Mouse (Mus musculus) myocyte (in vitro differentiated cells): Measurements from ENCODE around the gene Akr1b8. TPM values are rescaled to one million over a fixed set of nuclear protein-coding genes. Genes with fewer than 3 reads are reported as not detected.
A peak's percentile ranks its signal among the peaks of the same experiment; 100 is the strongest.

ENCODE experiments used
- H3K27me3 ChIP-seq: one replicate; pipeline ENCODE4 v1.6.1; 2011; ENCODE audit not compliant: control insufficient read depth, insufficient read depth, insufficient read length
- H3K36me3 ChIP-seq: one replicate; pipeline ENCODE4 v1.6.1; 2011; ENCODE audit not compliant: control insufficient read depth, insufficient read depth
- H3K4me2 ChIP-seq: one replicate; pipeline ENCODE4 v1.6.1; 2011; ENCODE audit warnings: low read depth, control low read depth
- H3K4me3 ChIP-seq: one replicate; pipeline ENCODE4 v1.5.1; 2011; ENCODE audit warnings: mild to moderate bottlenecking, control low read depth, moderate library complexity
- H3K79me2 ChIP-seq: one replicate; pipeline ENCODE4 v1.6.1; 2011; ENCODE audit not compliant: control insufficient read depth, insufficient read depth
- H3ac ChIP-seq: one replicate; pipeline ENCODE4 v1.6.1; 2011; ENCODE audit not compliant: control insufficient read depth, insufficient read length
- CEBPB ChIP-seq: IDR thresholded peaks from 2 replicates; pipeline ENCODE4 v1.6.1; 2011; ENCODE audit warnings: mild to moderate bottlenecking, moderate library complexity; ENCODE audit not compliant: poor library complexity, insufficient read depth, severe bottlenecking
- E2F4 ChIP-seq: IDR thresholded peaks from one replicate; pipeline ENCODE4 v1.6.1; 2011; ENCODE audit warnings: mild to moderate bottlenecking, control low read depth, moderate library complexity; ENCODE audit not compliant: insufficient read depth
- MAX ChIP-seq: IDR thresholded peaks from one replicate; pipeline ENCODE4 v1.6.1; 2011; ENCODE audit warnings: low read depth, mild to moderate bottlenecking, control low read depth
- MYOD1 ChIP-seq, 3 experiments: IDR thresholded peaks; one replicate each; pipeline ENCODE4 v1.6.1; 2011; ENCODE audit warnings: control low read depth in 2 of 3, low read depth in 2 of 3, mild to moderate bottlenecking in 2 of 3, moderate library complexity in 1 of 3; ENCODE audit not compliant: insufficient read length in 2 of 3, control insufficient read depth in 1 of 3
- MYOG ChIP-seq, 3 experiments: IDR thresholded peaks; one replicate each; pipeline ENCODE4 v1.6.1; 2011; ENCODE audit warnings: control low read depth in 2 of 3, low read depth in 2 of 3, mild to moderate bottlenecking in 2 of 3; ENCODE audit not compliant: insufficient read length in 2 of 3, control insufficient read depth in 1 of 3, insufficient read depth in 1 of 3
- POLR2A ChIP-seq: IDR thresholded peaks from one replicate; pipeline ENCODE4 v1.6.1; 2011; ENCODE audit warnings: low read depth, mild to moderate bottlenecking, control low read depth, moderate library complexity; ENCODE audit not compliant: insufficient read length
- POLR2AphosphoS2 ChIP-seq: IDR thresholded peaks from one replicate; pipeline ENCODE4 v1.6.1; 2011; ENCODE audit warnings: low read depth, control low read depth; ENCODE audit not compliant: insufficient read length
- REST ChIP-seq: IDR thresholded peaks from one replicate; pipeline ENCODE4 v1.6.1; 2011; ENCODE audit warnings: mild to moderate bottlenecking, control low read depth, moderate library complexity; ENCODE audit not compliant: insufficient read depth, insufficient read length
- SRF ChIP-seq: IDR thresholded peaks from one replicate; pipeline ENCODE4 v1.6.1; 2011; ENCODE audit warnings: low read depth; ENCODE audit not compliant: control insufficient read depth, insufficient read length
- TCF12 ChIP-seq: IDR thresholded peaks from one replicate; pipeline ENCODE4 v1.6.1; 2011; ENCODE audit warnings: mild to moderate bottlenecking, control low read depth; ENCODE audit not compliant: poor library complexity, insufficient read depth, severe bottlenecking
- TCF3 ChIP-seq: IDR thresholded peaks from one replicate; pipeline ENCODE4 v1.6.1; 2011; ENCODE audit warnings: low read depth, control low read depth; ENCODE audit not compliant: insufficient read length
- USF1 ChIP-seq: IDR thresholded peaks from one replicate; pipeline ENCODE4 v1.6.1; 2011; ENCODE audit warnings: low read depth, mild to moderate bottlenecking, control low read depth, moderate library complexity
- polyA plus RNA-seq: library from polyadenylated mRNA; unstranded; fragments of >200 nt; fragmentation: generic; extraction: Trizol; gene quantifications from one replicate; pipeline ENCODE4 v1.2.1, GENCODE M21; 2012; ENCODE audit warnings: missing spikeins

Gene Akr1b8
- polyA plus RNA-seq, 1 experiment: 167 TPM

DNA sequence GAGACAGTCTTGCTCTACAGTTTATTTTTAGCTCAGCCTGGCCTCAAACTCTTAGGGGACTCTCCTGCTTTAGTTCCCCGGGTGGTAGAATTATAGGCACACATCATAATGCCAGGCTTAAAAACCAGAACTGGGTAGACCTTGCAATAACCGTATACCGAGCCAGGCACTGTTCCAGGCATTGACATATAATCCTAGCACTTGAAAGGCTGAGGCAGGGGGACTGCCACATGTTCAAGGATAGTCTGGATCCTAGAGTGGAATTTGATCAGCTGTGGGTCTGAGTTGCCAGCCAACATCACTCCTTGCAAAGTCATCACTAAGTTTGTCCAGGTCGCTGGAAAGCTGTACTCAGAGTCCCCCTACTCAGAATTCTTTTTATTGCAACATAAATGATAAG lies 11.9 kb upstream of the Akr1b8 start:
- TF ChIP-seq MAX: no peak
- TF ChIP-seq REST: no peak

DNA sequence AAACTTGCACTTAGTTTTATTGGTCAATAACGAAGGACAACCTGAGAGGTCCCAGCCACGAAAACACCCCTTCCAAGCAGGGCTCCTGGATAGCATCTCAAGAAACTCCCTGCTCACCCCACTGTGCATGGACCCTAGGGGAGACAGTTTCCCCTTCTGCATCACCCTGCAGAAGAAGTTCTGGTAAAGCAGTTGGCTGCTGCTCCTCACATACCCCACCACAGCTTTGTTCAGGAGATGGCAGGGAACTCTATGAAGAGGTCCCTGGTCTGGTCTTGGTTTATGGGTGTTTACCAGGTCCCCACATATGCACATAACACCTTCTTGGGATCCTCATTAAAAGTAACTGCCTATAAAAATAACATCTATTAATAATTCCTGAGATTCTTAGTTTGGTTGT lies 11.4 kb upstream of the Akr1b8 start:
- Histone ChIP-seq H3K27me3 (no peaks in the 10 kb centered on the region), H3K4me2 (no peak overlapping the region), H3ac (no peak overlapping the region), H3K36me3 (no peaks in the 10 kb centered on the region), H3K4me3 (no peak overlapping the region), H3K79me2 (no peaks in the 10 kb centered on the region)
- no peak for TF ChIP-seq USF1
- TF ChIP-seq TCF12: no peak

More for the DNA sequence above, 11.9 kb upstream of the Akr1b8 start:
- H3K36me3 ChIP-seq: no peaks in the 10 kb centered on the region
- no peak overlapping the region for H3K4me3 ChIP-seq
- no peak overlapping the region for H3K4me2 ChIP-seq
- no peaks in the 10 kb centered on the region for H3K27me3 ChIP-seq
- H3K79me2 ChIP-seq: no peaks in the 10 kb centered on the region
- H3ac ChIP-seq: no peak overlapping the region

DNA sequence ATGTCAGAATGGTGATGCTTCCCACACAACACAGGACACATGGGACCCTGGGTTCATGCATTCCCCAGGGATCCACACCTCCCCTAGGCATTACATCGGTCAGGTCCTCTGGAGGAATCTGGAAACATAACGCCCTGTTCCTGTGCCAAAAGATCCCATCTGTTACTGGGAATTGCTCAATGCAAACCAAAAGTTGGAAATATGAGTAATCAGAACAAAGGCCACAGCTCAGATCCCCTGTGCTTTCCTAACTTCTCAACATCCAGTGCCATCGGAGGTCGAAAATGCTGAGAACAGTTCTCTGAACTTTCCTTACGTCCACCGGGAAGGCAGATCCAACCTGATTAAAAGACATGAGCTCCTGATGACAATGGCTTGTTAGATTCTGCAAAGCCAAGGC lies 10.5 kb upstream of the Akr1b8 start:
- no peak overlapping the region for H3ac ChIP-seq
- H3K4me2 ChIP-seq: peak overlapping the region; percentile 38
- H3K4me3 ChIP-seq: no peak overlapping the region
- H3K79me2 ChIP-seq: no peaks in the 10 kb centered on the region
- H3K27me3 ChIP-seq: no peaks in the 10 kb centered on the region
- no peaks in the 10 kb centered on the region for H3K36me3 ChIP-seq
- TF ChIP-seq MAX: no peak
- peak; percentile 95 for TF ChIP-seq CEBPB
- peak in 2 of 3 experiments; percentile 4 to 17 for TF ChIP-seq MYOD1 (IDR thresholded peaks at IDR 0.05; ENCODE audit: control insufficient read depth in 1 of 3, insufficient read length in 2 of 3, low read depth in 2 of 3)
- TF ChIP-seq MYOG (IDR thresholded peaks at IDR 0.05; ENCODE audit: control insufficient read depth in 1 of 3, insufficient read depth in 1 of 3, insufficient read length in 2 of 3, low read depth in 2 of 3): no peak

DNA sequence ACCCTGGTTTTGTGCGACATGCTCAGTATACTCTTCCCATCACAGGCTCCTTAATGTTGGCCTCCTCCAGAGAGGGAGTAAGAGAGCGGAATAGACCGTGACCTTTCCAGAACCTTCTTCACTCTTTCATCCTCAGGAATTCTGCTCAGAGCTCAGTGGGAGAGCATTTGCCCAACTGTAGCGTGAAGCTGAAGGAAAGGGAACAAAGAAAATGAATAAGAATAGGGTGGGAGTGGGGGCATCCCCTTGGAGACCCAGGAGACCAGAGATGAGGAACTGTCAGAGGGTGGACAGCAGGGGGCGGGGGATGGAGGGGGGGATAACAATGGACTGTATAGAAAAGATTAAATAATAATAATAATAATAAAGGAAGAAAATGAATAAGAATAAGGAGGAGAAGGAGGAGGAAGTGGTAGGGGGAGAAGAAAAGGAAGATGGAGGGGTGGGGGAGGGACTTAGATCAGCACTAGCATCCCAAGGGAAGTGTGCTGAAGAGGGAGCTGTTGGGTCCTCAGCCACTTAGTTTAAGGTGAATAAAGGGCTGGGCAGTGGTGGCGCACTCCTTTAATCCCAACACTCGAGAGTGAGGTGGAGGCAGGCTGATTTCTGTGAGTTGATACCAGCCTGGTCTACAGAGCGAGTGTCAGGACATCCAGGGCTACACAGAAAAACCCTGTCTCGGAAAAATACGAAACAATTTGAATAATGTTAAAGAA lies 9.6 kb upstream of the Akr1b8 start:
- no peak for TF ChIP-seq TCF3
- TF ChIP-seq E2F4: no peak
- Histone ChIP-seq H3K27me3 (no peaks in the 10 kb centered on the region), H3K79me2 (no peaks in the 10 kb centered on the region), H3K36me3 (no peaks in the 10 kb centered on the region), H3K4me2 (no peak overlapping the region), H3ac (no peak overlapping the region), H3K4me3 (no peak overlapping the region)

DNA sequence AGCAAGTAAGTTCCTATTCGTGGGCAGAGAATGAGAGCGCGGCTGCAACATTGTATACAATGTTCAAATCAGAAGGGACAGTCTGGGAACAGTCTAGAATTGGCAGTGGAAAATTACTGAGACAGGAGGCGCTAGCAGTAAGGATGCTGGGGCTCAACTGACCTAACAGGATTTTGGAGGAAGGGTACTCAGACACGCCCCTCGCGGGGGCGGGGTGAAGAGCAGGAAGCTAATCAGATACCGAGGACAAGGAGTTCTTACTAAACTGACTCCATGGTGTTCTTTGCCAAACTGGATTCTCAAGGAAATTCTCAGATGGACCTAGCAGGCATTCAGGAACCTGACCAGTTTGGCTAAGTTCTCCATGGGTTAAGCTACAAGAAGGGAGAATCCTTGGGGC lies 9.0 kb upstream of the Akr1b8 start:
- Histone ChIP-seq H3K36me3 (no peaks in the 10 kb centered on the region), H3K79me2 (no peaks in the 10 kb centered on the region), H3K27me3 (no peaks in the 10 kb centered on the region), H3ac (no peak overlapping the region), H3K4me2 (no peak overlapping the region), H3K4me3 (no peak overlapping the region)
- TF ChIP-seq E2F4 (no peak), SRF (no peak), USF1 (no peak), TCF12 (no peak), REST (no peak), POLR2A (no peak), POLR2AphosphoS2 (no peak), MYOD1 (IDR thresholded peaks at IDR 0.05; ENCODE audit: control insufficient read depth in 1 of 3, insufficient read length in 2 of 3, low read depth in 2 of 3) (no peak), TCF3 (no peak), MYOG (IDR thresholded peaks at IDR 0.05; ENCODE audit: control insufficient read depth in 1 of 3, insufficient read depth in 1 of 3, insufficient read length in 2 of 3, low read depth in 2 of 3) (no peak), CEBPB (no peak)

DNA sequence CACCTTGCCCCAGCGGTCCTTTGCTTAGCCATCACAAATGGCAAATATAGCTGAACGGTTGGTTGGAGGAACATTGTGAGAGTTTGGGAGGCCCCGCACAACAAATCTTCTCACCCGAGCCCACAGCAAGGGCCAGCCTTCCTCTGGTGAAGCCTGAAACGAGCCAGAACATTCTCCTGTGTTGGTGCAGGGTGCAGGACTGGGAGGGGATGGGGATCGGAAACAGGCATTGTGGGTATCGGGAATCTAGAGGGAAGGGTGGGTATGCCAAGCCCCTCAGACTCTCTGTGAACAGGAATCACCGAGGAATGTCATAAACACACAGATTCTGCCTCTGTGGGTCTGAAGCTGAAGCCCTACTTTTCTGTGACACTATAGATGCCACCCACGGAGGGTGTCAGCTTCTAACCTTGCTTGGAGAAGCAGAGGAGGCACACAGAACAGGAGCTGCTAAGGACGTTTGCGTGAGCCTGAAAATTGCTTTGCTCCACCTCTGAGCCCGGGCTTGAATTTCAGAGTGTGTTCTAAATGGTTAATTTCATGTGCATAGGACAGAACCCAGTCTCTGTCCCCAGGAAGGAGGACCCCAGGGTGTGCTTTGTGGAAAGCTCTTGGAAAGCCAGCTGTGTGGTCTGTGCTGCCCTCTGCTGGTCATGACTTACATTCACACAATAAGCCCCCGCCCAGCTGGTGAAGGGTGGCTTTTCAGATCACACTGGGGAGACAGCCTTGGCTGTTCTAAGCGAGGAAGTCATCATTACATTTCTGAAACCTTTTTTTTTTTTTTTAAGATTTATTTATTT lies 7.6 kb upstream of the Akr1b8 start:
- TF ChIP-seq SRF (no peak), TCF12 (no peak), MAX (no peak), E2F4 (no peak), MYOG (IDR thresholded peaks at IDR 0.05; ENCODE audit: control insufficient read depth in 1 of 3, insufficient read depth in 1 of 3, insufficient read length in 2 of 3, low read depth in 2 of 3) (no peak), USF1 (no peak), CEBPB (no peak), POLR2A (no peak), REST (no peak), POLR2AphosphoS2 (no peak), TCF3 (no peak), MYOD1 (IDR thresholded peaks at IDR 0.05; ENCODE audit: control insufficient read depth in 1 of 3, insufficient read length in 2 of 3, low read depth in 2 of 3) (no peak)
- no peak overlapping the region for H3K4me2 ChIP-seq

More for the DNA sequence above, 7.6 kb upstream of the Akr1b8 start:
- Histone ChIP-seq H3K4me3 (no peak overlapping the region), H3K36me3 (no peaks in the 10 kb centered on the region), H3ac (no peak overlapping the region), H3K27me3 (no peaks in the 10 kb centered on the region), H3K79me2 (no peaks in the 10 kb centered on the region)
